Mouse (Mus musculus) adrenal gland, adult 8-10 months (tissue): ENCODE results near the gene Lyrm4. TPM values are rescaled to one million over a fixed set of nuclear protein-coding genes. Genes with fewer than 3 reads are reported as not detected.

Experiments used
- DNase-seq: peaks from one replicate; pipeline ENCODE4 v3.0.0; 2022
- total RNA-seq, 4 experiments: library from RNA; stranded (reverse); gene quantifications; 2 replicates each; pipeline ENCODE4 v1.2.4; 2022

The Lyrm4 gene
- total RNA-seq, 4 experiments from 2014 or later: 18.8 to 26.5 (median 21.6) TPM

- DNase-seq: no peak
Measured at GRCm38 (mm10) chr13:36096684-36097383, 20.5 kb downstream of the Lyrm4 start.

GRCm38 (mm10) chr13:36088168-36088567 is 29.2 kb downstream of the Lyrm4 start:
- DNase-seq: no peak

GRCm38 (mm10) chr13:36087427-36087826 is 29.9 kb downstream of the Lyrm4 start:
- DNase-seq: no peak

GRCm38 (mm10) chr13:36086608-36087391 is 30.5 kb downstream of the Lyrm4 start:
- DNase-seq: peak; percentile 63

GRCm38 (mm10) chr13:36085971-36086370 is 31.4 kb downstream of the Lyrm4 start:
- no peak for DNase-seq

GRCm38 (mm10) chr13:36084701-36085100 is 32.6 kb downstream of the Lyrm4 start:
- DNase-seq: no peak

GRCm38 (mm10) chr13:36081591-36081990 is 35.7 kb downstream of the Lyrm4 start:
- DNase-seq: no peak

GRCm38 (mm10) chr13:36074484-36074883 is 42.8 kb downstream of the Lyrm4 start:
- no peak for DNase-seq

- DNase-seq: no peak
Measured at GRCm38 (mm10) chr13:36066676-36067075, 50.6 kb downstream of the Lyrm4 start.

- no peak for DNase-seq
Measured at GRCm38 (mm10) chr13:36057489-36057888, 59.8 kb downstream of the Lyrm4 start.

- DNase-seq: no peak
Measured at GRCm38 (mm10) chr13:36056925-36057324, 60.4 kb downstream of the Lyrm4 start.

GRCm38 (mm10) chr13:36056509-36056908 is 60.8 kb downstream of the Lyrm4 start:
- no peak for DNase-seq

GRCm38 (mm10) chr13:36035528-36035927 is 81.8 kb downstream of the Lyrm4 start:
- peak; percentile 20 for DNase-seq

GRCm38 (mm10) chr13:36031959-36032358 is 85.4 kb downstream of the Lyrm4 start:
- no peak for DNase-seq

GRCm38 (mm10) chr13:36019309-36020274 is 97.7 kb downstream of the Lyrm4 start:
- no peak for DNase-seq

- no peak for DNase-seq
Measured at GRCm38 (mm10) chr13:36018017-36018416, 99.3 kb downstream of the Lyrm4 start.

- no peak for DNase-seq
Measured at GRCm38 (mm10) chr13:36015636-36016035, 101.7 kb downstream of the Lyrm4 start.

GRCm38 (mm10) chr13:36009981-36010380 is 107.3 kb downstream of the Lyrm4 start:
- DNase-seq: no peak

- no peak for DNase-seq
Measured at GRCm38 (mm10) chr13:36000798-36001197, 116.5 kb downstream of the Lyrm4 start.

- DNase-seq: no peak
Measured at GRCm38 (mm10) chr13:35997606-35998005, 119.7 kb downstream of the Lyrm4 start.

GRCm38 (mm10) chr13:35995696-35996426 is 121.5 kb downstream of the Lyrm4 start:
- peak; percentile 36 for DNase-seq

GRCm38 (mm10) chr13:35995231-35995630 is 122.1 kb downstream of the Lyrm4 start:
- no peak for DNase-seq
